Mouse (Mus musculus) liver, postnatal 0 days (tissue): ENCODE data around the gene Crym. TPM values are rescaled to one million over a fixed set of nuclear protein-coding genes. Genes with fewer than 3 reads are reported as not detected.
A peak's percentile ranks its signal among the peaks of the same experiment; 100 is the strongest.

Source experiments
- ATAC-seq: fragments of 200-750 bp; cut with Nextera tagmentation; 2 replicates; pipeline ENCODE4 v1.8.0; 2017; ENCODE audit warnings: mild to moderate bottlenecking, moderate library complexity
- DNase-seq: peaks from one replicate; pipeline ENCODE4 v3.0.0-alpha.2; 2016
- H3K27ac ChIP-seq: fragments of 300-500 bp; sonication (generic); 2 replicates; pipeline ENCODE4 v1.5.1; 2014; ENCODE audit warnings: antibody characterized with exemption, moderate library complexity, mild to moderate bottlenecking, low read depth
- H3K27me3 ChIP-seq: fragments of 300-500 bp; sonication (generic); 2 replicates; pipeline ENCODE4 v1.6.1; 2014; ENCODE audit warnings: low read length, control low read depth, mixed read lengths; ENCODE audit not compliant: insufficient read depth
- H3K36me3 ChIP-seq: fragments of 300-500 bp; sonication (generic); replicated peaks from 2 replicates; pipeline ENCODE4 v1.6.1; 2014; ENCODE audit warnings: mild to moderate bottlenecking, control low read depth, low read length, moderate library complexity, mixed read lengths; ENCODE audit not compliant: insufficient read depth
- H3K4me1 ChIP-seq: fragments of 300-500 bp; sonication (generic); 2 replicates; pipeline ENCODE4 v1.6.1; 2014; ENCODE audit warnings: antibody characterized with exemption, mild to moderate bottlenecking, control low read depth; ENCODE audit not compliant: insufficient read depth
- H3K4me2 ChIP-seq: fragments of 300-500 bp; sonication (generic); 2 replicates; pipeline ENCODE4 v1.6.1; 2014; ENCODE audit warnings: low read depth, mild to moderate bottlenecking, low read length, moderate library complexity, mixed read lengths
- H3K4me3 ChIP-seq: fragments of 300-500 bp; sonication (generic); 2 replicates; pipeline ENCODE4 v1.5.1; 2014; ENCODE audit warnings: low read depth, low read length
- H3K9ac ChIP-seq: fragments of 300-500 bp; sonication (generic); replicated peaks from 2 replicates; pipeline ENCODE4 v1.6.1; 2014; ENCODE audit warnings: mild to moderate bottlenecking, moderate library complexity
- H3K9me3 ChIP-seq: fragments of 300-500 bp; sonication (generic); 2 replicates; pipeline ENCODE4 v1.6.1; 2016; ENCODE audit warnings: mild to moderate bottlenecking, control low read depth, low read length, mixed read lengths
- CTCF ChIP-seq: sonication (generic); IDR thresholded peaks from 2 replicates; pipeline ENCODE4 v1.5.1; 2016; ENCODE audit warnings: antibody characterized with exemption, low read depth
- EP300 ChIP-seq: IDR thresholded peaks from 2 replicates; pipeline ENCODE4 v1.6.1; 2016; ENCODE audit warnings: antibody characterized with exemption, low read depth, mild to moderate bottlenecking
- WGBS: fragments of 180-500 bp; shearing (Covaris S2); extraction: QIAGEN DNeasy Blood & Tissue Kit; methylation state at CpG from one replicate; pipeline ENCODE4 v1.1.7; 2014; ENCODE audit not compliant: insufficient replicate concordance; 5-methylcytosine and 5-hydroxymethylcytosine counted together
- polyA plus RNA-seq: library from polyadenylated mRNA; unstranded; fragments of >200 nt; fragmentation: Nextera tagmentation; extraction: Ambion mirVana; gene quantifications from 2 replicates; pipeline ENCODE4 v1.2.1, GENCODE M21; 2015

Gene Crym
- polyA plus RNA-seq, 1 experiment from 2014 or later: 0.29 TPM

DNA sequence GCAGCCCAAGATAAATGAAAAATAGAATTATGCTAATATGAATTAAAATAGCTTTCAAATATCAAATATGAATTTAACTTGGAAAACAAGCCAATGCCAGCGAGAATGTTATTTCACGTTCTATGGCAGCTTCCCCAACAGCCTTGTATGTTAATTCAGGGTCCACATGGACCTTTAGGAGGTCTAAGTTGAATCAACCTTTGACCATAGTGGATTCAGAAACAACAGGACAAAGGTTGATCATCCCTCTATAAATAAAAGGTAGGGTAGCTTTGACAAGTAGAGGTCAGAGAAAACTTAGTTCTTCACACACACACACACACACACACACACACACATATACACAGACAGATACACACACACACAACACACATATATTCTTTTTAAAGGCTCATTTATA, 51.0 kb downstream of the Crym start:
- Histone ChIP-seq H3K36me3 (no peaks in the 10 kb centered on the region), H3K9me3 (no peaks in the 10 kb centered on the region), H3K4me3 (no peak overlapping the region), H3K9ac (no peak overlapping the region), H3K4me2 (no peak overlapping the region), H3K27me3 (no peaks in the 10 kb centered on the region), H3K4me1 (0 out of 2 replicates have a peak, but pooled peaks cover 3% of the 10 kb centered on the region), H3K27ac (peak overlapping the region; percentile 67; the same call in 1 of the 2 replicates)
- 66% methylated on average over 2 of the region's 2 CpGs for WGBS
- ATAC-seq (peak; percentile 64; the same call in 1 of the 2 replicates), DNase-seq (no peak)
- TF ChIP-seq EP300 (no peak), CTCF (no peak)

DNA sequence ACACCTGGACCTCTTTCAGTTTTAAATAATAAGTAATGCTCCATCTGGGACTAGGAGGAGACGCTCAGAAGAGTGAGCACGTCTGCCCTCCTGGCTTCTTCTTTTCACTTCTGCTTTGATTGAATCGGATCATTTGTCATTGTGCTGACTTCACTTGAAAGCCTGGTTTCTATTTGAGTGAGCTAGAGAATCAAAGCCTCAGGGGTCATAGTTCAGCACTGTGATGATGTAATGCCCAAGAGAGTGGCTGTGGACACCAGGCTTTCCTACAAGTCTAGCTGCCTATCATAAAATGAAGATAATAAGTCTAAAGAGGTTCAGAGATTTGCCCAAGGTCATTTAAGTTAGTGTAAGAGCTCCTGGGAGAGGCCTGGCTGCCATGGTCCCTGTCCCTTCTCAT, 51.7 kb downstream of the Crym start:
- Histone ChIP-seq H3K4me1 (0 out of 2 replicates have a peak, but pooled peaks cover 3% of the 10 kb centered on the region), H3K27ac (peak overlapping the region; percentile 67), H3K4me2 (no peak overlapping the region), H3K9ac (no peak overlapping the region), H3K36me3 (no peaks in the 10 kb centered on the region), H3K27me3 (no peaks in the 10 kb centered on the region), H3K9me3 (no peaks in the 10 kb centered on the region), H3K4me3 (no peak overlapping the region)
- TF ChIP-seq EP300 (no peak), CTCF (no peak)
- 26% methylated on average over 3 of the region's 3 CpGs for WGBS
- peak; percentile 85 for ATAC-seq
- DNase-seq: peak; percentile 24

GRCm38 (mm10) chr7:120145191-120145590, 56.7 kb downstream of the Crym start, which contains the start of gene Zp2:
Gene Zp2 (minus strand): TSS chr7:120145291.
- Histone ChIP-seq H3K36me3 (no peaks in the 10 kb centered on the region), H3K4me2 (no peak within 1 kb of the TSS), H3K27ac (no peak within 1 kb of the TSS), H3K9ac (no peak within 1 kb of the TSS), H3K4me3 (no peak within 1 kb of the TSS), H3K4me1 (0 out of 2 replicates have a peak, but pooled peaks cover 3% of the 10 kb centered on the region), H3K27me3 (no peaks in the 10 kb centered on the region), H3K9me3 (no peaks in the 10 kb centered on the region)
- TF ChIP-seq EP300 (no peak), CTCF (no peak)
- ATAC-seq (no peak), DNase-seq (no peak)
- WGBS: 64% methylated on average over 9 of the region's 9 CpGs

GRCm38 (mm10) chr7:120142743-120143142, 59.2 kb downstream of the Crym start:
- H3K4me3 ChIP-seq: no peak overlapping the region
- TF ChIP-seq CTCF (no peak), EP300 (no peak)
- H3K4me2 ChIP-seq: no peak overlapping the region
- H3K9ac ChIP-seq: no peak overlapping the region
- WGBS: 85% methylated on average over 1 of the region's 1 CpGs
- DNase-seq (no peak), ATAC-seq (no peak)
- H3K9me3 ChIP-seq: no peaks in the 10 kb centered on the region
- H3K27me3 ChIP-seq: no peaks in the 10 kb centered on the region
- H3K4me1 ChIP-seq: no peaks in the 10 kb centered on the region
- H3K27ac ChIP-seq: no peak overlapping the region
- no peaks in the 10 kb centered on the region for H3K36me3 ChIP-seq

Other genes with a start within 250 kb of the Crym start
- gene Dnah3, start 106.8 kb downstream of the Crym start, polyA plus RNA-seq: not detected in 2 replicates
- 3.7 and 4.2 TPM in 2 replicates for gene Tmem159, start 99.8 kb downstream of the Crym start, polyA plus RNA-seq
- gene Zp2, start 56.8 kb downstream of the Crym start, polyA plus RNA-seq: not detected in 2 replicates
- gene Anks4b, start 28.3 kb downstream of the Crym start, polyA plus RNA-seq: 2.4 and 3.0 TPM in 2 replicates
- 0.20 TPM in 2 replicates for gene Abca14, start 1.9 kb upstream of the Crym start, polyA plus RNA-seq
- not detected in 2 replicates for gene Abca15, start 126.6 kb upstream of the Crym start, polyA plus RNA-seq
- gene Abca16, start 207.5 kb upstream of the Crym start, polyA plus RNA-seq: not detected in 2 replicates